Mouse (Mus musculus): ENCODE measurements around the gene 4930432M17Rik. TPM values are rescaled to one million over a fixed set of nuclear protein-coding genes. Genes with fewer than 3 reads are reported as not detected.

The 4930432M17Rik gene
- polyA plus RNA-seq, 1 experiment from 2014 or later: not detected

DNA sequence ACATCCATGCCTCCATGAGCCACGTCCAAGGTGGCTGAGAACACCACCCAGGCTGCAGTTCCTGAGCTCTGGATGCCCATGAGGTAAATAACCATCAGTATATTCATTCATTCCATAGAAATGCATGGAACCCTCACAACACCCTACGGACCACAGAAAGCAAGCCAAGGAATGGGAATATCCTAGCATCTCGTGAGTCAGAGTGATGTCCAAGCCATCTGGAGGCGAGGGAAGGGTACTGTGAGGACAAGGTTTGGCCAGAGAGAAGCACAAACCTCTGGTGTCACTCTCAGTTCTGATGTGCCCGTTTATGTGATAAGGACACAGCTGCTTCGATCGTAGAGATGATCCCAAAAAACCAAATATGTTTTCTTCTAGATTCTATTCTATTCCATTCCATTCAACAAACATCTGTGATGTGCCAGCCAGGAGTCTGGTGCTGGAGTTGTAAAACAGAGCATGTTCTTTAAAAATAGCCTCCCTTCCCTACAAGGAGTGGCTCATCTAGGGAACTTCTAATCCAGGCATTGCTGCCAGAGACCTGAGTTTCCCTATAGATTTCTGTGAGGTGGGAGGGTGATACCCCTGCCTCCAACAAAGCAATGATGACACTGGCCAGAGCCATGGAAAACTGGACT, 40.5 kb downstream of the 4930432M17Rik start:
- Histone ChIP-seq H3K36me3 (ENCODE audit: control insufficient read depth, insufficient read depth, low read length) (no peaks in the 10 kb centered on the region), H3K27ac (ENCODE audit: low read length) (no peak overlapping the region), H3K27me3 (ENCODE audit: control insufficient read depth, insufficient read depth, low read depth, low read length) (no peaks in the 10 kb centered on the region), H3K9me3 (replicated peaks; ENCODE audit: control insufficient read depth, low read length, poor library complexity, severe bottlenecking) (no peaks in the 10 kb centered on the region), H3K4me1 (ENCODE audit: control insufficient read depth, insufficient read depth, low read length) (no peaks in the 10 kb centered on the region), H3K9ac (ENCODE audit: low read depth, low read length) (no peak overlapping the region), H3K4me2 (ENCODE audit: low read length) (no peak overlapping the region), H3K4me3 (ENCODE audit: low read depth, low read length) (no peak overlapping the region)
- WGBS: 89% methylated on average over 7 of the region's 7 CpGs
- ATAC-seq: no peak

- no peak overlapping the region for H3K4me2 ChIP-seq (ENCODE audit: low read length)
- H3K4me1 ChIP-seq (ENCODE audit: control insufficient read depth, insufficient read depth, low read length): no peaks in the 10 kb centered on the region
- no peak overlapping the region for H3K27ac ChIP-seq (ENCODE audit: low read length)
- H3K9me3 ChIP-seq (replicated peaks; ENCODE audit: control insufficient read depth, low read length, poor library complexity, severe bottlenecking): no peaks in the 10 kb centered on the region
- ATAC-seq: no peak
- H3K9ac ChIP-seq (ENCODE audit: low read depth, low read length): no peak overlapping the region
- no peaks in the 10 kb centered on the region for H3K36me3 ChIP-seq (ENCODE audit: control insufficient read depth, insufficient read depth, low read length)
- no peak overlapping the region for H3K4me3 ChIP-seq (ENCODE audit: low read depth, low read length)
- 69% methylated on average over 4 of the region's 4 CpGs for WGBS
- no peaks in the 10 kb centered on the region for H3K27me3 ChIP-seq (ENCODE audit: control insufficient read depth, insufficient read depth, low read depth, low read length)
These were observed 41.7 kb downstream of the 4930432M17Rik start for GRCm38 (mm10) chr3:121712222-121712621.

GRCm38 (mm10) chr3:121713151-121713701, 42.7 kb downstream of the 4930432M17Rik start:
- no peak for ATAC-seq
- no peak overlapping the region for H3K9ac ChIP-seq (ENCODE audit: low read depth, low read length)
- H3K27me3 ChIP-seq (ENCODE audit: control insufficient read depth, insufficient read depth, low read depth, low read length): no peaks in the 10 kb centered on the region
- H3K4me3 ChIP-seq (ENCODE audit: low read depth, low read length): no peak overlapping the region
- no peaks in the 10 kb centered on the region for H3K36me3 ChIP-seq (ENCODE audit: control insufficient read depth, insufficient read depth, low read length)
- no peaks in the 10 kb centered on the region for H3K4me1 ChIP-seq (ENCODE audit: control insufficient read depth, insufficient read depth, low read length)
- H3K9me3 ChIP-seq (replicated peaks; ENCODE audit: control insufficient read depth, low read length, poor library complexity, severe bottlenecking): no peaks in the 10 kb centered on the region
- no peak overlapping the region for H3K27ac ChIP-seq (ENCODE audit: low read length)
- WGBS: 78% methylated on average over 17 of the region's 17 CpGs
- no peak overlapping the region for H3K4me2 ChIP-seq (ENCODE audit: low read length)

GRCm38 (mm10) chr3:121713816-121714215, 43.3 kb downstream of the 4930432M17Rik start:
- Histone ChIP-seq H3K9ac (ENCODE audit: low read depth, low read length) (no peak overlapping the region), H3K27me3 (ENCODE audit: control insufficient read depth, insufficient read depth, low read depth, low read length) (no peaks in the 10 kb centered on the region), H3K36me3 (ENCODE audit: control insufficient read depth, insufficient read depth, low read length) (no peaks in the 10 kb centered on the region), H3K4me2 (ENCODE audit: low read length) (no peak overlapping the region), H3K4me3 (ENCODE audit: low read depth, low read length) (no peak overlapping the region), H3K27ac (ENCODE audit: low read length) (no peak overlapping the region), H3K9me3 (replicated peaks; ENCODE audit: control insufficient read depth, low read length, poor library complexity, severe bottlenecking) (no peaks in the 10 kb centered on the region), H3K4me1 (ENCODE audit: control insufficient read depth, insufficient read depth, low read length) (no peaks in the 10 kb centered on the region)
- WGBS: 75% methylated on average over 8 of the region's 8 CpGs
- no peak for ATAC-seq

DNA sequence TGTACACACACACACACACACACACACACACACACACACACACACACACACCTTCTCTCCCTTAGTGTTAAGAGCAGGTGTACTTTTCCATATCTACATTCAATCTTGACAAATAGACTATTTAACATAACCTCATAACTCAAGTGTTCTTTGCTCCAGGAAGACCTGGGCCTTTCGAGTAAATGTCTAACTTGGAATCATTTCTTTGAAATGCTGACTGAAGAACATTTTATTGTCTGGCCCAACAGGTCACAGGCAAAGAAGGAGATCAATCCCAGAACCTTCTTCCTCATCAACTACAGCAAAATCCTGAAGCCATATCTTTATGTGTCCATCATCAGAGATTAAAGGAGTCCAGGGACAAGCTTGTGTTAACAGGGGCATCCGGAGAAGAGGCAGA, 43.9 kb downstream of the 4930432M17Rik start:
- no peak for ATAC-seq
- Histone ChIP-seq H3K27ac (ENCODE audit: low read length) (no peak overlapping the region), H3K9ac (ENCODE audit: low read depth, low read length) (no peak overlapping the region), H3K4me1 (ENCODE audit: control insufficient read depth, insufficient read depth, low read length) (no peaks in the 10 kb centered on the region), H3K4me3 (ENCODE audit: low read depth, low read length) (no peak overlapping the region), H3K9me3 (replicated peaks; ENCODE audit: control insufficient read depth, low read length, poor library complexity, severe bottlenecking) (no peaks in the 10 kb centered on the region), H3K27me3 (ENCODE audit: control insufficient read depth, insufficient read depth, low read depth, low read length) (no peaks in the 10 kb centered on the region), H3K4me2 (ENCODE audit: low read length) (no peak overlapping the region), H3K36me3 (ENCODE audit: control insufficient read depth, insufficient read depth, low read length) (no peaks in the 10 kb centered on the region)
- 92% methylated on average over 2 of the region's 2 CpGs for WGBS

GRCm38 (mm10) chr3:121715336-121715735, 44.8 kb downstream of the 4930432M17Rik start:
- H3K4me3 ChIP-seq (ENCODE audit: low read depth, low read length): no peak overlapping the region
- no peak overlapping the region for H3K27ac ChIP-seq (ENCODE audit: low read length)
- no peaks in the 10 kb centered on the region for H3K9me3 ChIP-seq (replicated peaks; ENCODE audit: control insufficient read depth, low read length, poor library complexity, severe bottlenecking)
- no peaks in the 10 kb centered on the region for H3K27me3 ChIP-seq (ENCODE audit: control insufficient read depth, insufficient read depth, low read depth, low read length)
- H3K9ac ChIP-seq (ENCODE audit: low read depth, low read length): no peak overlapping the region
- no peak overlapping the region for H3K4me2 ChIP-seq (ENCODE audit: low read length)
- no peaks in the 10 kb centered on the region for H3K4me1 ChIP-seq (ENCODE audit: control insufficient read depth, insufficient read depth, low read length)
- no peak for ATAC-seq
- H3K36me3 ChIP-seq (ENCODE audit: control insufficient read depth, insufficient read depth, low read length): no peaks in the 10 kb centered on the region

DNA sequence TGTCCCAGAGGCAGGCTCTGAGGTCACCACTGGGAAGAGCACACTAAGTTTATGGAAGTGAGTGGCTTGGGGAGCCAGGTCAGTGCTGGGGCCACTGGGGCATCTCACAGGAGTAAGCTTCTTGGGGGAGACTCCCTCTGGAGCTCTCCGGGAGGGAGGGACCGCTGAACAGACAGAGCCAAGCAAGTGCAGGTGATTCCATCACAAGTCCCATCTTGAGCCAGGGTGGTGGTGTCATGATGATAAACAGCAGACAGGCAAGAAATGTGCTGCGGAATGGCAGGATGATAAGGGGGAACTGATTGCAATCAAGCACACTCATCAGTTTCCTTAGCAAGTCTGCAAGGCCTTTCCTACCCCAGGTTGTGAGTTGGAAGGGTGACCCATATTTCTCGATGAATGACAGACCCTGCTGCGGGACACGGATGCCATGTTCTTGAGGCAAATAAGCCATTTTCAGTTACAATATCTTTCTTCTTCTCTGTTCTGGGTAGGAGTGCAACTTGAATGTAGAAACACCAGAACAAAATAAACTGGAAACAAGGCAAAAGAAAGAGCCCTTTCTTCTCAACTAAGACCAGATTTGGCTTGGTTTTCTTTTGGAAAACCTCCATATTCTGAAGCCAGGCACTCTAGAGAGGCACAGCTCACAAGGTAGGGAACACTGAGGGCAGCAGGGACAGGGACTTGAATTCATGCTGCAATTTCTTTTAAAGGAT, 45.3 kb downstream of the 4930432M17Rik start:
- no peak for ATAC-seq
- WGBS: 83% methylated on average over 6 of the region's 6 CpGs
- Histone ChIP-seq H3K9me3 (replicated peaks; ENCODE audit: control insufficient read depth, low read length, poor library complexity, severe bottlenecking) (no peaks in the 10 kb centered on the region), H3K4me1 (ENCODE audit: control insufficient read depth, insufficient read depth, low read length) (no peaks in the 10 kb centered on the region), H3K27me3 (ENCODE audit: control insufficient read depth, insufficient read depth, low read depth, low read length) (no peaks in the 10 kb centered on the region), H3K4me3 (ENCODE audit: low read depth, low read length) (no peak overlapping the region), H3K27ac (ENCODE audit: low read length) (no peak overlapping the region), H3K9ac (ENCODE audit: low read depth, low read length) (no peak overlapping the region), H3K36me3 (ENCODE audit: control insufficient read depth, insufficient read depth, low read length) (no peaks in the 10 kb centered on the region), H3K4me2 (ENCODE audit: low read length) (no peak overlapping the region)

DNA sequence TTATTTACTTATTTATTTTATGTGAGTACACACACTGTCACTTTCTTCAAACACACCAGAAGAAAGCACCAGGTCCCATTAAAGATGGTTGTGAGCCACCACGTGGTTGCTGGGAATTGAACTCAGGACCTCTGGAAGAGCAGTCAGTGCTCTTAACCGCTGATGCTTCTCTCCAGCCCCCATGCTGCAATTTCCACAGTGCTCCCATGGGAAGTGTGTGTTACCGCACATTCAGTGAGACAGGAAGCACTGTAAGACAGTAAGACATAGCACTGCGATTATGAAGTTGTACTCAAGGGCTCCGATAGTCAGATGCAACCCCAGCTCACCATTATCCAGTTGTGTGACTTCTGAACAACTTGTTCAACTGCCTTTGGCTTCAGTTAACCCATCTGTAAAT, 45.9 kb downstream of the 4930432M17Rik start:
- Histone ChIP-seq H3K27ac (ENCODE audit: low read length) (no peak overlapping the region), H3K4me3 (ENCODE audit: low read depth, low read length) (no peak overlapping the region), H3K4me2 (ENCODE audit: low read length) (no peak overlapping the region), H3K27me3 (ENCODE audit: control insufficient read depth, insufficient read depth, low read depth, low read length) (no peaks in the 10 kb centered on the region), H3K4me1 (ENCODE audit: control insufficient read depth, insufficient read depth, low read length) (peaks cover 5% of the 10 kb centered on the region), H3K9ac (ENCODE audit: low read depth, low read length) (no peak overlapping the region), H3K9me3 (replicated peaks; ENCODE audit: control insufficient read depth, low read length, poor library complexity, severe bottlenecking) (no peaks in the 10 kb centered on the region), H3K36me3 (ENCODE audit: control insufficient read depth, insufficient read depth, low read length) (no peaks in the 10 kb centered on the region)
- WGBS: 89% methylated on average over 5 of the region's 5 CpGs
- no peak for ATAC-seq

GRCm38 (mm10) chr3:121718679-121719078, 48.1 kb downstream of the 4930432M17Rik start:
- 84% methylated on average over 8 of the region's 8 CpGs for WGBS
- no peak for ATAC-seq

More at GRCm38 (mm10) chr3:121718679-121719078, 48.1 kb downstream of the 4930432M17Rik start:
- H3K27me3 ChIP-seq (ENCODE audit: control insufficient read depth, insufficient read depth, low read depth, low read length): 0 out of 2 replicates have a peak, but pooled peaks cover 2% of the 10 kb centered on the region
- H3K9me3 ChIP-seq (replicated peaks; ENCODE audit: control insufficient read depth, low read length, poor library complexity, severe bottlenecking): no peaks in the 10 kb centered on the region
- no peak overlapping the region for H3K27ac ChIP-seq (ENCODE audit: low read length)
- no peak overlapping the region for H3K4me3 ChIP-seq (ENCODE audit: low read depth, low read length)
- H3K4me2 ChIP-seq (ENCODE audit: low read length): no peak overlapping the region
- H3K4me1 ChIP-seq (ENCODE audit: control insufficient read depth, insufficient read depth, low read length): peaks cover 12% of the 10 kb centered on the region
- H3K36me3 ChIP-seq (ENCODE audit: control insufficient read depth, insufficient read depth, low read length): no peaks in the 10 kb centered on the region
- no peak overlapping the region for H3K9ac ChIP-seq (ENCODE audit: low read depth, low read length)
